Mouse (Mus musculus) forelimb bud, embryonic 11.5 days (tissue): ENCODE measurements around the gene Cd163l1.

Source experiments
- DNase-seq: peaks from one replicate; pipeline ENCODE4 v3.0.0-alpha.2; 2012; ENCODE audit warnings: low read depth, low spot score

The Cd163l1 gene

GRCm38 (mm10) chr7:140217967-140218366 lies at the start of gene Cd163l1:
TSS of gene Cd163l1 (plus strand) at chr7:140218267.
- DNase-seq, result no peak

GRCm38 (mm10) chr7:140169386-140169785 lies 48.7 kb upstream of the Cd163l1 start:
- no peak for DNase-seq

- no peak for DNase-seq
These were observed 47.2 kb upstream of the Cd163l1 start for GRCm38 (mm10) chr7:140170863-140171262.

GRCm38 (mm10) chr7:140172936-140173335 lies 45.1 kb upstream of the Cd163l1 start, which contains the start of gene Olfr523:
TSS of gene Olfr523 (plus strand) at chr7:140173217.
- no peak for DNase-seq

- DNase-seq, result no peak
These were observed 38.9 kb upstream of the Cd163l1 start for GRCm38 (mm10) chr7:140179176-140179575.

- DNase-seq, result no peak
These were observed 37.4 kb upstream of the Cd163l1 start for GRCm38 (mm10) chr7:140180692-140181091.

GRCm38 (mm10) chr7:140184206-140184605 lies 33.9 kb upstream of the Cd163l1 start:
- no peak for DNase-seq

GRCm38 (mm10) chr7:140186646-140187620 lies 31.1 kb upstream of the Cd163l1 start:
- peak; percentile 13 for DNase-seq

- no peak for DNase-seq
These were observed 30.2 kb upstream of the Cd163l1 start for GRCm38 (mm10) chr7:140187721-140188390.

- DNase-seq, result peak; percentile 29
These were observed 29.4 kb upstream of the Cd163l1 start for GRCm38 (mm10) chr7:140188391-140189328.

- no peak for DNase-seq
These were observed 27.6 kb upstream of the Cd163l1 start for GRCm38 (mm10) chr7:140190435-140190834.

GRCm38 (mm10) chr7:140192445-140192844 lies 25.6 kb upstream of the Cd163l1 start:
- DNase-seq, result no peak

- no peak for DNase-seq
These were observed 25.2 kb upstream of the Cd163l1 start for GRCm38 (mm10) chr7:140192851-140193250.

GRCm38 (mm10) chr7:140194031-140194430 lies 24.0 kb upstream of the Cd163l1 start:
- DNase-seq, result no peak

- no peak for DNase-seq
These were observed 22.1 kb upstream of the Cd163l1 start for GRCm38 (mm10) chr7:140196002-140196401.

- DNase-seq, result no peak
These were observed 17.0 kb upstream of the Cd163l1 start for GRCm38 (mm10) chr7:140201090-140201489.

- no peak for DNase-seq
These were observed 12.2 kb upstream of the Cd163l1 start, which contains the start of gene Olfr524 for GRCm38 (mm10) chr7:140205864-140206263. TSS of gene Olfr524 (minus strand) at chr7:140205964.

- DNase-seq, result no peak
These were observed 11.2 kb upstream of the Cd163l1 start for GRCm38 (mm10) chr7:140206904-140207303.

GRCm38 (mm10) chr7:140208153-140208552 lies 9.9 kb upstream of the Cd163l1 start:
- no peak for DNase-seq

- DNase-seq, result no peak
These were observed 9.4 kb upstream of the Cd163l1 start for GRCm38 (mm10) chr7:140208677-140209076.

GRCm38 (mm10) chr7:140213841-140214240 lies 4.2 kb upstream of the Cd163l1 start:
- DNase-seq, result no peak
